Mouse (Mus musculus) kidney, embryonic 15.5 days (tissue): ENCODE measurements around the gene Mcts2. TPM values are rescaled to one million over a fixed set of nuclear protein-coding genes. Genes with fewer than 3 reads are reported as not detected.
"Not testable (repeated sequence)": the region's sequence is repeated elsewhere in the genome, so short reads cannot be mapped to it uniquely, and the experiment has no call there.

Experiments
- ATAC-seq: fragments of 200-750 bp; cut with Nextera tagmentation; replicated peaks from 2 replicates; pipeline ENCODE4 v1.8.0; 2017; ENCODE audit warnings: moderate TSS enrichment; ENCODE audit not compliant: low FRiP score
- H3K27ac ChIP-seq: fragments of 300-500 bp; sonication (generic); 2 replicates; pipeline ENCODE4 v1.5.1; 2015; ENCODE audit warnings: mild to moderate bottlenecking, inconsistent platforms
- H3K27me3 ChIP-seq: fragments of 300-500 bp; sonication (generic); 2 replicates; pipeline ENCODE4 v1.6.1; 2015; ENCODE audit warnings: inconsistent platforms
- H3K36me3 ChIP-seq: fragments of 300-500 bp; sonication (generic); 2 replicates; pipeline ENCODE4 v1.6.1; 2015; ENCODE audit warnings: inconsistent platforms
- H3K4me1 ChIP-seq: fragments of 300-500 bp; sonication (generic); 2 replicates; pipeline ENCODE4 v1.6.1; 2015; ENCODE audit warnings: inconsistent platforms
- H3K4me2 ChIP-seq: fragments of 300-500 bp; sonication (generic); 2 replicates; pipeline ENCODE4 v1.6.1; 2015; ENCODE audit warnings: moderate library complexity, mild to moderate bottlenecking, inconsistent platforms
- H3K4me3 ChIP-seq: fragments of 300-500 bp; sonication (generic); replicated peaks from 2 replicates; pipeline ENCODE4 v1.5.1; 2015; ENCODE audit warnings: mild to moderate bottlenecking, inconsistent platforms
- H3K9ac ChIP-seq: fragments of 300-500 bp; sonication (generic); 2 replicates; pipeline ENCODE4 v1.6.1; 2015; ENCODE audit warnings: mild to moderate bottlenecking, inconsistent platforms
- H3K9me3 ChIP-seq: fragments of 300-500 bp; sonication (generic); replicated peaks from 2 replicates; pipeline ENCODE4 v1.6.1; 2016; ENCODE audit warnings: inconsistent platforms
- WGBS: fragments of 180-500 bp; shearing (Covaris S2); methylation state at CpG from one replicate; pipeline ENCODE4 v1.1.7; 2015; ENCODE audit warnings: mixed read lengths; 5-methylcytosine and 5-hydroxymethylcytosine counted together
- polyA plus RNA-seq: library from polyadenylated mRNA; unstranded; fragments of >200 nt; fragmentation: Nextera tagmentation; extraction: Ambion mirVana; gene quantifications from 2 replicates; pipeline ENCODE4 v1.2.1, GENCODE M21; 2015

Mcts2 gene
- 29.5 and 31.0 TPM in 2 replicates for polyA plus RNA-seq

DNA sequence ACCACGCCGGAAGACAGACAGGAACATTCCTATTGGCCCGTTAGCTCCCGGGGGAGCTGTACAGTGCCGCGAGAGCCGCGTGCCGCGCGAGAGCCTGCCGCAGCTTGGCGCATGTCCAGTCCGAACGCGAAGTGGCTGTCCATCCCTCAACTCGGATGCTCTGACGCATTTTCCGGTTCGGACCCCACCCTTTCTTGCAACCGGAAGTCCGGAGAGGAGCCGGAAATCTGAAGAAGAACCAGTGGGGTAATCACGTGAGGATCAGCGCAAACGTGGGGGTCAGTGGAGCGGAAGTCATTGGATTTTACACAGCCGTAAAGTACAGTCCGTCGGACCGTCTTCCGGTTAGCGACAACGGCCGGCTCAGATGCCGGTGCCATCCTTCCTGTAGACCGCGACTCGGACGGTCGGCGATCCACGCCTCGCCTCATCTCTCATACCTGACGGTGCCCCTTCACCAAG lies at the start of gene Mcts2:
Gene Mcts2, plus strand, starts transcription at position 230 of the 462 bp plus-strand sequence.
- 63% methylated on average over 45 of the region's 45 CpGs for WGBS
- peak; percentile 97 for ATAC-seq
- peak within 1 kb of the TSS; percentile 54 for H3K4me2 ChIP-seq
- no peaks in the 10 kb centered on the region for H3K27me3 ChIP-seq
- H3K4me1 ChIP-seq: peaks cover 10% of the 10 kb centered on the region
- H3K27ac ChIP-seq: peak within 1 kb of the TSS; percentile 55
- H3K9ac ChIP-seq: peak within 1 kb of the TSS; percentile 48
- H3K4me3 ChIP-seq: peak within 1 kb of the TSS; percentile 46
- H3K9me3 ChIP-seq: 0 out of 2 replicates have a peak, but pooled peaks cover 5% of the 10 kb centered on the region
- peaks cover 95% of the 10 kb centered on the region for H3K36me3 ChIP-seq

DNA sequence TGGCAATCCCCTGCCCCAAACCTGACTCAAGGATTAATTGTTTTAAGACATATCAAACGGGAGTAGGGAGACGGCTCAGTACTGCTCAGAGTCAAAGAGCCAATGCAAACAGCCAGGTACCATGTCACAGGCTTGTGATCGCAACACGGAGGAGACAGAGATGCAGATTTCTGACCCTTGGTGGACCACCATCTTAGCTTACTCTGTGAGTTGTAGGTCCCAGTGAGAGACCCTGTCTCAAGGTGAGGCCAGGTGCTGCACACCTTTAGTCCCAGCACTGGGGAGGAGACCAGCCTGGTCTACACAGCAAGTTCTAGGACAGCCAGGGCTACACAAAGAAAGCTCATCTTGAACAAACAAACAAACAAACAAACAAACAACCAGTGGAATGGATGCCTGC lies 49.5 kb upstream of the Mcts2 start:
- 46% methylated on average over 4 of the region's 4 CpGs for WGBS
- H3K4me1 ChIP-seq: peaks cover 77% of the 10 kb centered on the region
- H3K27me3 ChIP-seq: no peaks in the 10 kb centered on the region
- no peak overlapping the region for H3K4me2 ChIP-seq
- no peak overlapping the region for H3K9ac ChIP-seq
- peak overlapping the region; percentile 97 for H3K27ac ChIP-seq
- no peak overlapping the region for H3K4me3 ChIP-seq
- no peaks in the 10 kb centered on the region for H3K9me3 ChIP-seq
- 0 out of 2 replicates have a peak, but pooled peaks cover 9% of the 10 kb centered on the region for H3K36me3 ChIP-seq
- no peak for ATAC-seq

DNA sequence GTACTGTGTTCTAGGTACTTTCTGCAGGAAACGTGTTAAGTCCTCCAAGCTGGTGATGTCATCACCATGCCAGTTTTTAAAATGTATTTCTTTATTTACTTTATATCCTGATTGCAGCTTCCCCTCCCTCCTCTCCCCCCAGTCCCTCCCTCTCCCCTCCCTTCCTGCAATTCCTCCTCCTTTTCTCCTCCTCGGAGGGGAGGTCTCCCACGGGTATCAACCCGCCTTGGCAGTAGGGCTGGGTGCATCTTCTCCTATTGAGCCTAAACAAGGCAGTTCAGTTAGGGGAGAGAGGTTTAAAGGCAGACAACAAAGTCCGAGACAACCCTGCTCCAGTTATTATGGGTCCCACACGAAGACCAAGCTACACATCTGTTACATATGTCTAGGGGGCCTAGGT lies 48.0 kb upstream of the Mcts2 start:
- 0 out of 2 replicates have a peak, but pooled peaks cover 5% of the 10 kb centered on the region for H3K36me3 ChIP-seq
- H3K4me2 ChIP-seq: no peak overlapping the region
- WGBS: 32% methylated on average over 6 of the region's 6 CpGs
- H3K27me3 ChIP-seq: no peaks in the 10 kb centered on the region
- no peak overlapping the region for H3K4me3 ChIP-seq
- no peak for ATAC-seq
- H3K9ac ChIP-seq: no peak overlapping the region
- H3K27ac ChIP-seq: peak overlapping the region; percentile 97
- H3K9me3 ChIP-seq: no peaks in the 10 kb centered on the region
- peaks cover 62% of the 10 kb centered on the region for H3K4me1 ChIP-seq

DNA sequence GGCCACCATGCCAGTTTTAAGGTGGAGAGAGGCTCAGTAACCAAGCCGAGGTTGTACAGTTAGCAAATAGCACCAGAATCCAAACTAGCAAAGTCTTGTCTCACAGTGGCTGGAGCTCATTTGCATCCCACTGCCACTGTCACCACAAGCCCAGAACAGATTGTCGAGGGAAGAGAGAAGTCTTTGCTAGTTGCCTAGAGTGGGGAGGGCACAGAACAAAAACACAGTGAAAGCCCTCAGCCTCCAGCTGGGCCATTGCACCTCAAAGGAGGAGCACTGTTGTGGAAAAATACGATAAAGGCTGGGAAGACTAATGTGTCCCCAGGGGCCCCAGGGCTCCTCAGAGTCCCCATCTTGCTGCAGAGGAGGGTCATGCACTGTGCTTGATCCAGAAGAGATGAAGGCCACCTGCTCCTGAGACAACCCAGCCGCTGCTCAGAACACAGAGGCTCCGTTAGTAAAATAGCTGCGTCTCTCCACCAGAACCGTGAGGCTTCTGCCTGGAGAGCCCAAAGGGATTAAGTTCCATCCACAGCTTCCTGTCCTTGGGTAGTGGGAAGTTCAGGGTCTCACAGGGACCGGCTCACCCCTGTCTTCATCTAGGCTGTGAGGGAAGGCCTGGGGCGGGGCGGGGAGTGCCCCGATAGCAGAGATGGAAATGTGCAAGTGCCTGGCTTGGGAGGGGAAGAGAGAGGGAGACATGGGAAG lies 47.3 kb upstream of the Mcts2 start:
- H3K27ac ChIP-seq: peak overlapping the region; percentile 97
- peak overlapping the region; percentile 24; the same call in 1 of the 2 replicates for H3K4me2 ChIP-seq
- H3K4me1 ChIP-seq: peaks cover 57% of the 10 kb centered on the region
- peak; percentile 83 for ATAC-seq
- no peaks in the 10 kb centered on the region for H3K27me3 ChIP-seq
- H3K9ac ChIP-seq: no peak overlapping the region
- H3K36me3 ChIP-seq: 0 out of 2 replicates have a peak, but pooled peaks cover 2% of the 10 kb centered on the region
- no peaks in the 10 kb centered on the region for H3K9me3 ChIP-seq
- no peak overlapping the region for H3K4me3 ChIP-seq
- 11% methylated on average over 11 of the region's 11 CpGs for WGBS

DNA sequence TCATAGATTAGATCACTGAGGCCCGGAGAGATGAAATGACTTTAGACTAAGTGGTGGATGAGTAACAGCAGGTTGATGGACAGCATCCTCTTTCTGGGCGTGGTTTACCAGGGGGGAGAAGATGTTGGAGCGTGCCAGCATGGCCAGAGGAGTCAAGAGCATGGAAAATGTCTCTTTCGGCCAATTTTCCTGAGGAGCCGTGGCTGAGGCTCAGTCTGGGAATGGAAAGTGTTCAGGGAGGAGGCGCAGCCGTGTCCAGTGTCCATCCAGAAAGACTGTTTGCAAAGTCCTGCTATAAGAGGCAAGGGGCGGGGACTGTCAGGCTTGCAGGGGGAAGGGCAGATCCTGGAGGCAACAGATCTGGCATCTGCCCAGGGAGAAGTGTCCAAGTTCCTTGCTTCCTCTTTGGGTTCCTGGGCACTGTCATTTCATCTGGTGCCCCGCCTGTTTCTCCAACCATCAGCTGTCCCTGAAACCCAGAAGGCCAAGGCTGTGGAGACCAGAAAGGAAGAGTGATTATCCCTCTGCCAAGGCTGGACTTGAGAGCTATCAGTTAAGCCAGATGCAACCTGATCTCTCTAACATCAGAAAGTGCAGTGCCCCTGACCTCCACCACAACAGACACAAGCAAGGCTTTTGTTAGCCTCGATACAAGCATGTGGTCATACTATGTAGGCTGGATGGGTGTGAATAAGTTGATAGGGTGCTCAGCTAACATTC lies 33.8 kb upstream of the Mcts2 start:
- H3K9me3 ChIP-seq: no peaks in the 10 kb centered on the region
- ATAC-seq: 0 out of 2 replicates have a peak, but pooled peaks have one; percentile 23
- 58% methylated on average over 10 of the region's 10 CpGs for WGBS
- no peaks in the 10 kb centered on the region for H3K36me3 ChIP-seq
- H3K27me3 ChIP-seq: no peaks in the 10 kb centered on the region
- H3K4me1 ChIP-seq: peaks cover 22% of the 10 kb centered on the region
- no peak overlapping the region for H3K4me2 ChIP-seq
- no peak overlapping the region for H3K9ac ChIP-seq
- H3K27ac ChIP-seq: 0 out of 2 replicates have a peak overlapping the region, but pooled peaks have one; percentile 15
- no peak overlapping the region for H3K4me3 ChIP-seq

DNA sequence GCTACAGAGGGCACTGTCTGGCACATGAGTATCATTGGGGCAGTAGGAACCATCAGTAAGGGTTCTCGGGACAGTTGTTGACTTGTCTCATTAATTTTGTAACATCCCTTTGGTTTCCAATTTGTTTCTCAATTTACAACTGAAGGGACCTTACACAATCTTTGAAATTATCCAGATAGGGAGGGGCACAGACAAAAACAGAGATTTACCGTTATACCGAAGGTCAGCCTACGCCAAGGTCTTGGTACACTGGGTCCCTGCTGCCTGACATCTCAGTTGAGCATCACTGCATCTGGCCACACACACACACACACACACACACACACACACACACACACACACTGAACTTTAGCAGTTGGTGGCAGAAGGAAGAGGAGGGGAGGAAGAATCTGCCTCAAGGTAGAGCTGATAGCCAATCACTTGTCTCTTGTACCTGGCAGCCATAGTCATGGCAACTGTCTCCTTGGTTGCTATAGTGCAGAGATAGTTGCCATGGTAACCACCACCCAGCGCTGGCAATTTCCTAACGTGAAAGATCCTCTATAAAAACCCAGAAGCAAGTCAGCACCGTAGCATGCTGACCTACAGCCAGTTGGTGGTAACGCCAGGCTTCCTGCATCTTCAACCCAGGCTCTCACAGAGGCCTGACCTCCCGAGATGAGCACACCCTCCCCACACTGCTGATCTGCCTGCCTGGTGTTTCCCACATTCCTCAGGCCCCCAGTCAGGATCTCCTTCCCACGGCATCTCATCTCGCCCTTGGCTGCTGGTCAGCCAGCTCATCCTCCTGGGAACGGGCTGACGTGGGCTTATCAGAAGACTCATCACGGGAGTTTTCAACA lies 32.7 kb upstream of the Mcts2 start:
- H3K4me3 ChIP-seq: no peak overlapping the region
- peaks cover 25% of the 10 kb centered on the region for H3K4me1 ChIP-seq
- no peaks in the 10 kb centered on the region for H3K9me3 ChIP-seq
- H3K9ac ChIP-seq: no peak overlapping the region
- ATAC-seq: 0 out of 2 replicates have a peak, but pooled peaks have one; percentile 7
- no peak overlapping the region for H3K4me2 ChIP-seq
- no peaks in the 10 kb centered on the region for H3K27me3 ChIP-seq
- WGBS: 47% methylated on average over 14 of the region's 14 CpGs
- H3K36me3 ChIP-seq: no peaks in the 10 kb centered on the region
- no peak overlapping the region for H3K27ac ChIP-seq

DNA sequence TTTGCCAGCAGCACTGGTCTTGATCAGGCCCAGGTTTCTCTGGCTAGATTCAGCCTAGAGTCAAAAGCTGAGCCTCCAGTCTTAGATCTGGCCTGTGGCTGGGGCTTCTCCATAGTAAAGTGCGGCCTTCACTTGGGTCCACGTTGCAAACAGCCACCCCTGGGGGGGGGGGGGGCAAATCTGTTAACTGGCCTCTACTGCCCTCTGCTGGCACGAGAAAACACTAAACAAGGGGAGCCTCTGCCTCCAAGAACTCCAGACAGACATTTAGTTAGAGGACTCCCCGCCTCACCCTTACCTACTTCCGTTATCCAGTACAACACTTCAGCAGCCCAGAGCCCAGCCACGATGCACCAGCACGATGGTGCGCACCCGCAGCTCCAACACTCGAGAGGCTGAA lies 29.4 kb upstream of the Mcts2 start:
- Histone ChIP-seq H3K4me1 (peaks cover 25% of the 10 kb centered on the region), H3K9ac (no peak overlapping the region), H3K36me3 (no peaks in the 10 kb centered on the region), H3K9me3 (no peaks in the 10 kb centered on the region), H3K27ac (no peak overlapping the region), H3K27me3 (no peaks in the 10 kb centered on the region), H3K4me2 (no peak overlapping the region), H3K4me3 (no peak overlapping the region)
- ATAC-seq: no peak
- 67% methylated on average over 10 of the region's 10 CpGs for WGBS

DNA sequence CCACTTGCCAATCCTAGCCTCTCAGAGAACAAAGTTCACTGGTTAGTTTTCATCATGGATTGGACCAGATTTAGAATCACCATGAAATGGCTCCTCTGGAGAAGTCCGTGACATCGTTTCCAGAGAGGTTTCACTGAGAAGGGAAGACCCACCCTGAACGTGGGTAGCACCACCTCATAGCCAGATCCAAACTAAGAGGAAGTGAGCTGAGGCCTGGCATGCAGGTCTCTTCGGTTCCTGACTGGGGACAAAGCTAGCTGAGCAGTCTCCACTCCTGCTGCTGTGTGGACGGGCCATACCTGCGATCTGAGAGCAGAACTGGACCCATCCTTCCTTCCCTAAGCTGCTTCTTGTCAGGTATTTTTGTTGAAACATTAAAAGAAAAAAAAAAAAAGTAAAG lies 25.7 kb upstream of the Mcts2 start:
- H3K36me3 ChIP-seq: no peaks in the 10 kb centered on the region
- H3K9me3 ChIP-seq: no peaks in the 10 kb centered on the region
- H3K4me1 ChIP-seq: peaks cover 3% of the 10 kb centered on the region; the same call in 1 of the 2 replicates
- ATAC-seq: no peak
- WGBS: 86% methylated on average over 6 of the region's 6 CpGs
- H3K9ac ChIP-seq: no peak overlapping the region
- no peak overlapping the region for H3K4me2 ChIP-seq
- no peak overlapping the region for H3K27ac ChIP-seq
- no peak overlapping the region for H3K4me3 ChIP-seq
- H3K27me3 ChIP-seq: no peaks in the 10 kb centered on the region

DNA sequence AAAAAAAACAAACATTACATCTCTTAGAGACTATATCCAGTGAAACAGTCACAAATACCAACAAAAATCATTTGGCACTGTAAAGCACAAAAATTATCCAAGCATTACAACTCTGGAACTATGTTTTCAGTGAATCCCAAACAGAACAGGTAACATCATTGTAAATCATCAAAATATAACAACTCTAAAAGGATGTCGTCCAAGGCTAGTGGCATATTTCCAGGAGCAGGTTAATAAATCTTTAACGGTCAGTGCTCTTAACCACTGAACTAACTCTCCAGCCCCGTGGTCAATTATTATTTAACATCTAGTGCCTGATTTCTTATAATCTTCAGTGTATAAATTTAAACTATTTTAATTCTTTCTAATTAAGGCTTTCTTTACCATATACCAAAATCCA lies 20.6 kb upstream of the Mcts2 start:
- WGBS: 43% methylated on average over 3 of the region's 3 CpGs
- ATAC-seq: not testable (repeated sequence)

DNA sequence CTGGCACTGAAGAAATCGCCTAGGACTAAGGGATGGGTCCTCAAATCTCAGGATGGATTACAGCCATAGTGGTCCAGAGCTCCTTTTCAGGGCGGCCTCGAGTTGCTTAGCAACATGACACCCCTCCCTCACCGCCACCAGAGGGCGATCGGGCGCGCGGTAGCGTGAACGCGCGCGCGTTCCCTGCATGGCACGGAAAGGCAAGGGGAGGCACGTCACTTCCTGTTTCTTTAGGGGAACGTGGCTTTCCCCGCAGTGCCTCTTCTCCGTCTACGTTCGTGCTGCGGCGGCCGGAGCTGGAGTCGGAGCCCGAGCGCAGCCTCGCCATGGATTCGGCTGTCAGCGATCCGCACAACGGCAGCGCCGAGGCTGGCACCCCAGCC lies 17.6 kb upstream of the Mcts2 start, which contains the start of gene H13:
Gene H13, plus strand, starts transcription at position 206 of the 383 bp plus-strand sequence.
- WGBS: under 1% methylated on average over 35 of the region's 35 CpGs
- H3K27me3 ChIP-seq: no peaks in the 10 kb centered on the region
- peak within 1 kb of the TSS; percentile 78 for H3K4me2 ChIP-seq
- peak; percentile 73 for ATAC-seq
- peak within 1 kb of the TSS; percentile 95 for H3K4me3 ChIP-seq
- peak within 1 kb of the TSS; percentile 97 for H3K27ac ChIP-seq
- H3K9me3 ChIP-seq: no peaks in the 10 kb centered on the region
- H3K36me3 ChIP-seq: peaks cover 21% of the 10 kb centered on the region
- H3K4me1 ChIP-seq: peaks cover 41% of the 10 kb centered on the region
- H3K9ac ChIP-seq: peak within 1 kb of the TSS; percentile 97

More for the DNA sequence above, 20.6 kb upstream of the Mcts2 start:
- not testable (repeated sequence) for H3K27me3 ChIP-seq, H3K27ac ChIP-seq, H3K4me2 ChIP-seq, H3K9me3 ChIP-seq, H3K36me3 ChIP-seq, H3K9ac ChIP-seq, H3K4me3 ChIP-seq
- H3K4me1 ChIP-seq: peaks cover 15% of the 10 kb centered on the region

DNA sequence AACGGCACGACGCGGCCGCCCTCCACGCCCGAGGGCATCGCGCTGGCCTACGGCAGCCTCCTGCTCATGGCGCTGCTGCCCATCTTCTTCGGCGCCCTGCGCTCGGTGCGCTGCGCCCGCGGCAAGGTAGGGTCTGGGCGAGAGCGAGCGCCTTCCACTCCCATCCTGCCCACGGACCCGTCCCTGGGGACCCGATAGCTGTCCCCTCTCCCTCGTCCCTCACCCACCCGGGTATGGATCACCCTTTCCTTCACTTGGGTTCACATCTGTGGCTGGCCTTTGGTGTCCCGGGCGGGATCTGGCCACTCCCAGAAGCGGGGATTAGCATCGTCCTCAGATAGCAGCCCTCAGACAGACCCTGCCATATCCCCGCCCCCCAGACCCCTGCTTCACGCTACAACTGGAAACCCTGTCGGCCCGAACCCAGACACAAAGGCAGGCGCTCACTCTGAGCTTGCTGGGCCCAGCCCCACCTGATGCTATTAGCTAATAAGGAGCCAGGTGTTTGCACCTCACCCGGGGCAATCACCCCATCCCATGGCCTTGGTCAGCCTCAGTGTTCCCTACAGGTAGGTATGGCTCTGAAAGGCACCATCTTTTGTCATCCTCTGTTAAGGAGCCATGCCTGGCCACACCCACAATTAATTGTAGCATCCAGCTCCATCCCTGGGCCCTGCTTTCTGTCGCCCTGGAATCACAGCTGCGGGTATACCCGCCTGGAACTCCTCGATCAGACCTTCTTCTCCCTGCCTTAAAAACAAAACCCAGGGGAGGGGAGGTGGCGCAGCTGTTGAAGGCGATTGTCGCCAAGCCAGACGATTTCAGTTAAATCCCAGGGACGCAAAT lies 17.0 kb upstream of the Mcts2 start:
- peaks cover 27% of the 10 kb centered on the region for H3K36me3 ChIP-seq
- peak overlapping the region; percentile 95 for H3K4me3 ChIP-seq
- peak; percentile 74 for ATAC-seq
- WGBS: under 1% methylated on average over 46 of the region's 46 CpGs
- H3K4me2 ChIP-seq: peak overlapping the region; percentile 78
- H3K9ac ChIP-seq: peak overlapping the region; percentile 97
- H3K27me3 ChIP-seq: no peaks in the 10 kb centered on the region
- H3K4me1 ChIP-seq: peaks cover 41% of the 10 kb centered on the region
- H3K9me3 ChIP-seq: no peaks in the 10 kb centered on the region
- H3K27ac ChIP-seq: peak overlapping the region; percentile 97
